Mouse (Mus musculus) CH12.LX (cell line): Measurements from ENCODE around the gene Ccnd1. TPM values are rescaled to one million over a fixed set of nuclear protein-coding genes. Genes with fewer than 3 reads are reported as not detected.
A peak's percentile ranks its signal among the peaks of the same experiment; 100 is the strongest.

Source experiments
- DNase-seq: peaks from one replicate; pipeline ENCODE4 v3.0.0-alpha.2; 2013; ENCODE audit errors: extremely low read depth
- H3K27ac ChIP-seq: 2 replicates; pipeline ENCODE4 v1.5.1; 2012; ENCODE audit warnings: low read depth, mild to moderate bottlenecking, control low read depth, moderate library complexity; ENCODE audit not compliant: insufficient read depth
- H3K27me3 ChIP-seq: replicated peaks from 2 replicates; pipeline ENCODE3; 2012; ENCODE audit warnings: inconsistent platforms
- H3K36me3 ChIP-seq, 2 experiments: replicated peaks in 1 of 2; 2 replicates each; pipeline versions ENCODE3 to v1.6.1; 2012; ENCODE audit warnings: inconsistent platforms in 1 of 2, low read length in 1 of 2, mild to moderate bottlenecking in 1 of 2, mixed read lengths in 1 of 2, moderate library complexity in 1 of 2; ENCODE audit not compliant: control insufficient read depth in 1 of 2, insufficient read depth in 1 of 2
- H3K4me1 ChIP-seq, 2 experiments: 2 replicates each; pipeline ENCODE4 v1.6.1; 2012; ENCODE audit warnings: inconsistent platforms in 1 of 2, moderate library complexity in 1 of 2; ENCODE audit not compliant: insufficient read depth in 2 of 2, control insufficient read depth in 1 of 2
- H3K4me2 ChIP-seq: 2 replicates; pipeline ENCODE4 v1.6.1; 2012; ENCODE audit warnings: low read depth, mild to moderate bottlenecking, control low read depth; ENCODE audit not compliant: poor library complexity, insufficient read depth, severe bottlenecking
- H3K4me3 ChIP-seq, 3 experiments: fragments of 150-350 bp in 1 of 3; sonication (generic) in 1 of 3; replicated peaks in 1 of 3; 2 replicates each; pipeline versions ENCODE3 to v1.5.1; 2011 to 2012; ENCODE audit warnings: low read depth in 2 of 3, low read length in 2 of 3, mild to moderate bottlenecking in 2 of 3, moderate library complexity in 2 of 3, control low read depth in 1 of 3, improper control_type of control experiment in 1 of 3, inconsistent platforms in 1 of 3, mixed read lengths in 1 of 3; ENCODE audit not compliant: poor library complexity in 1 of 3
- H3K79me2 ChIP-seq: replicated peaks from 2 replicates; pipeline ENCODE4 v1.6.1; 2012; ENCODE audit warnings: mild to moderate bottlenecking, moderate library complexity; ENCODE audit not compliant: control insufficient read depth, poor library complexity, insufficient read depth, severe bottlenecking; ENCODE audit errors: extremely low read depth
- H3K9ac ChIP-seq: 2 replicates; pipeline ENCODE4 v1.6.1; 2012; ENCODE audit warnings: low read depth, mild to moderate bottlenecking, control low read depth, moderate library complexity; ENCODE audit not compliant: insufficient read depth
- H3K9me3 ChIP-seq: replicated peaks from 2 replicates; pipeline ENCODE3; 2012; ENCODE audit warnings: low read length, inconsistent platforms, mixed read lengths
- BHLHE40 ChIP-seq: IDR thresholded peaks from 2 replicates; pipeline ENCODE4 v1.6.1; 2011; ENCODE audit warnings: mild to moderate bottlenecking, low read depth, low read length, improper control_type of control experiment
- CTCF ChIP-seq, 2 experiments: IDR thresholded peaks in 1 of 2; conservative IDR thresholded peaks in 1 of 2; 2 replicates each; pipeline ENCODE4 v1.5.1; 2011 to 2012; ENCODE audit warnings: low read depth in 2 of 2, low read length in 2 of 2, improper control_type of control experiment in 1 of 2, inconsistent platforms in 1 of 2, mild to moderate bottlenecking in 1 of 2, moderate library complexity in 1 of 2
- E2F4 ChIP-seq: IDR thresholded peaks from 2 replicates; pipeline ENCODE4 v1.6.1; 2011; ENCODE audit warnings: low read depth, low read length, improper control_type of control experiment; ENCODE audit not compliant: insufficient replicate concordance
- IRF4 ChIP-seq: IDR thresholded peaks from 2 replicates; pipeline ENCODE4 v1.6.1; 2014; ENCODE audit warnings: low read depth, mild to moderate bottlenecking, inconsistent platforms, low read length, improper control_type of control experiment
- KAT2A ChIP-seq: IDR thresholded peaks from 2 replicates; pipeline ENCODE4 v1.6.1; 2012; ENCODE audit warnings: low read length, improper control_type of control experiment, inconsistent platforms; ENCODE audit not compliant: insufficient replicate concordance
- MAFK ChIP-seq: IDR thresholded peaks from 2 replicates; pipeline ENCODE4 v1.6.1; 2011; ENCODE audit warnings: low read length, improper control_type of control experiment; ENCODE audit not compliant: insufficient replicate concordance
- MAZ ChIP-seq: IDR thresholded peaks from 2 replicates; pipeline ENCODE4 v1.6.1; 2012; ENCODE audit warnings: low read depth, mild to moderate bottlenecking, inconsistent platforms, low read length, improper control_type of control experiment, moderate library complexity
- MXI1 ChIP-seq: IDR thresholded peaks from 2 replicates; pipeline ENCODE4 v1.6.1; 2011; ENCODE audit warnings: mild to moderate bottlenecking, low read depth, low read length, improper control_type of control experiment
- PAX5 ChIP-seq: IDR thresholded peaks from 2 replicates; pipeline ENCODE4 v1.6.1; 2012; ENCODE audit warnings: low read length, inconsistent platforms, mixed read lengths
- RAD21 ChIP-seq: IDR thresholded peaks from 2 replicates; pipeline ENCODE4 v1.6.1; 2011; ENCODE audit warnings: low read depth, mild to moderate bottlenecking, low read length, improper control_type of control experiment, moderate library complexity
- RCOR1 ChIP-seq: conservative IDR thresholded peaks from 2 replicates; pipeline ENCODE4 v1.6.1; 2012; ENCODE audit warnings: low read depth, mild to moderate bottlenecking, inconsistent platforms, low read length, improper control_type of control experiment
- SMC3 ChIP-seq: IDR thresholded peaks from 2 replicates; pipeline ENCODE4 v1.6.1; 2011; ENCODE audit warnings: low read depth, low read length, improper control_type of control experiment
- UBTF ChIP-seq: IDR thresholded peaks from 2 replicates; pipeline ENCODE4 v1.6.1; 2012; ENCODE audit warnings: low read depth, mild to moderate bottlenecking, inconsistent platforms, low read length, improper control_type of control experiment, moderate library complexity
- USF2 ChIP-seq: conservative IDR thresholded peaks from 2 replicates; pipeline ENCODE4 v1.6.1; 2011; ENCODE audit warnings: low read depth, low read length, improper control_type of control experiment
- dilution Hi-C: fragments of 300-500 bp; cut with MboI; formaldehyde crosslinking; loops from 2 replicates; pipeline ENCODE4 v1.14.3; 2020; ENCODE audit warnings: low sequenced_read_pairs; ENCODE audit not compliant: extremely low pct_unique_long_range_greater_than_20kb, extremely low pct_ligation_motif_present
- in situ Hi-C: fragments of 300-500 bp; cut with MboI; formaldehyde crosslinking; loops from 3 replicates; pipeline ENCODE4 v1.14.3; 2019; ENCODE audit warnings: low sequenced_read_pairs, low pct_ligation_motif_present, low pct_unique_long_range_greater_than_20kb, mixed read lengths
- polyA plus RNA-seq: library from polyadenylated mRNA; unstranded; fragments of >175 nt; gene quantifications from 2 replicates; pipeline ENCODE4 v1.2.1, GENCODE M21; 2012; ENCODE audit warnings: low read depth; ENCODE audit not compliant: insufficient read length
- total RNA-seq, 2 experiments: library from RNA; depleted of rRNA; stranded (reverse); fragments of 300-350 nt in 1 of 2; fragments of >200 nt in 1 of 2; gene quantifications; 2 replicates each; pipeline ENCODE4 v1.2.3; 2012 to 2014

Ccnd1 gene
- total and polyA plus RNA-seq, 3 experiments: 0.16 to 0.34 TPM; not detected in 1

DNA sequence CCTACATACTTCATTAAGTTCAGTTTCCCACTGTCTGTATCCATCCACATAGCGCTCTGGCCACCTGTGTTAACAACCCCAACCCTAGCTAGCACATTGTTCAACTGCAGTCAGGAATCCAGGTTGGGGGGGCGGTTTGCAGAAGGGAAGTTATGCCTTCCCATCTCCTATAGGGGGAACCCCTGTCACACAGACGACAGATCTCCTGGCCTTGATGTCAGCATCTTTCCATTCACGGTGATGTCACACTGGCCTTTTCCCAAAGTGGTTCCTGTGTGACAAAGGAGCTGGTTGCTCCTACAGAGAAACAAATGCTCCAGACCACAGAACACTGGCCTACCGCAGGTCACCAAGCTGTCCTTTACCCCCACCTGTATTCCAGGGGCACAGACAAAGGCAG is 4.2 kb downstream of the Ccnd1 start:
- H3K27ac ChIP-seq: no peak overlapping the region

DNA sequence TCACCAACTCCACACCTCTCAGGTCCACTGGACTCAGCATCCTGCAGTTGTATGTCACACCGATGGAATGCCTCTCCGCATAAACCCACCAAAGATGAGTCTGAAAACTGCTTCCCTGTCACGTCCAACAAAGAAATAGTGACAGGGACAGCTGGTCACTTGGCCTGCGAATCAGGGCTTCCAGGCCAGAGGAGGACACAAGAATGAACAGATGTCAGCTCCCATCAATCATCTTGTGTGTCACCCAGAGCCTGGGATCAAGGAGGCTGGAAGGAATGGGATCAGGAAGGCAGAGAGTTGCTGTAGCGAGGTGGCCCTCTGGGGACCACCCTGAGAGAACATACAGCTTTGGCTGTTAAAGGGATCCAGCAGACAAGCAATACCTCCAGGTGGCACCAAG is 4.8 kb downstream of the Ccnd1 start:
- Histone ChIP-seq H3K4me1 (peaks cover 2 to 24% of the 10 kb centered on the region in 2 experiments; a peak in 3 of 4 replicates), H3K4me2 (no peak overlapping the region), H3K27ac (no peak overlapping the region), H3K9ac (no peak overlapping the region), H3K79me2 (no peaks in the 10 kb centered on the region), H3K36me3 (peaks cover 0 to 5% of the 10 kb centered on the region in 2 experiments), H3K4me3 (no peak overlapping the region), H3K9me3 (no peaks in the 10 kb centered on the region), H3K27me3 (peaks cover 43% of the 10 kb centered on the region)
- DNase-seq: no peak
- dilution Hi-C loops (no loop called here), in situ Hi-C loops (loop anchor here (5.0 kb wide), 2 partner anchors 182 to 307 kb away; no protein-coding TSS in a partner anchor)
- TF ChIP-seq MAFK (no peak), BHLHE40 (no peak), MAZ (no peak), PAX5 (no peak), KAT2A (no peak), USF2 (no peak), MXI1 (no peak), IRF4 (no peak), E2F4 (no peak), UBTF (no peak)

More for the DNA sequence above, 4.2 kb downstream of the Ccnd1 start:
- Histone ChIP-seq H3K4me2 (no peak overlapping the region), H3K9ac (no peak overlapping the region), H3K4me3 (no peak overlapping the region), H3K27me3 (peaks cover 49% of the 10 kb centered on the region), H3K79me2 (no peaks in the 10 kb centered on the region), H3K9me3 (no peaks in the 10 kb centered on the region)
- in situ Hi-C loops (loop anchor here (5.0 kb wide), 2 partner anchors 182 to 307 kb away; no protein-coding TSS in a partner anchor), dilution Hi-C loops (no loop called here)
- DNase-seq: no peak
- peak; percentile 23; the same call in 1 of the 2 replicates for TF ChIP-seq SMC3
- TF ChIP-seq RCOR1: no peak
- TF ChIP-seq RAD21: peak; percentile 55
- TF ChIP-seq CTCF (conservative IDR thresholded peaks at IDR 0.05 in 1 of 2, IDR thresholded peaks at IDR 0.05 in 1 of 2; ENCODE audit: low read depth in 2 of 2, low read length in 2 of 2): peak in 1 of 2 experiments; percentile 60; a peak in 3 of 4 replicates
- TF ChIP-seq, all 38 proteins: peak for 3
- Histone ChIP-seq H3K36me3 (no peaks in the 10 kb centered on the region), H3K4me1 (peaks cover 2 to 28% of the 10 kb centered on the region in 2 experiments; a peak in 3 of 4 replicates)

DNA sequence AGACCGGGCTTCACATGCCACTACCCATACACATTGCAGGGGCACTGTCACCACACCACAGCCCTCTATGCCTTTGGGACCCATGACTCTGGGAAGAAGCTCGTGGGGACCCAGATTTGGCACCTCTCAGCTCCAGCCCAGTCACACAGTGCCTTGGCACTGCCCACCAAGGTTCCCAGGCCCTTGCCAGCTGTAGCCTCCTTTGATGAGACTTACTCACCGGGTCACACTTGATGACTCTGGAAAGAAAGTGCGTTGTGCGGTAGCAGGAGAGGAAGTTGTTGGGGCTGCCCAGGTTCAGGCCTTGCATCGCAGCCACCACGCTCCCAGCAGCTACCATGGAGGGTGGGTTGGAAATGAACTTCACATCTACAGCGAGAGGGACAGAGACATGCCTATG is 5.9 kb downstream of the Ccnd1 start:
- in situ Hi-C loops (no loop called here), dilution Hi-C loops (no loop called here)
- Histone ChIP-seq H3K4me1 (peaks cover 2 to 19% of the 10 kb centered on the region in 2 experiments; a peak in 3 of 4 replicates), H3K27ac (no peak overlapping the region), H3K79me2 (no peaks in the 10 kb centered on the region), H3K27me3 (peaks cover 33% of the 10 kb centered on the region), H3K4me2 (no peak overlapping the region), H3K9me3 (no peaks in the 10 kb centered on the region), H3K4me3 (no peak overlapping the region), H3K9ac (no peak overlapping the region), H3K36me3 (peaks cover 0 to 15% of the 10 kb centered on the region in 2 experiments)
- no peak for DNase-seq
- no peak for TF ChIP-seq MAZ
